Mouse (Mus musculus) midbrain, embryonic 11.5 days (tissue): ENCODE results near the gene Gm47289. TPM values are rescaled to one million over a fixed set of nuclear protein-coding genes. Genes with fewer than 3 reads are reported as not detected.

Source experiments
- polyA plus RNA-seq: library from polyadenylated mRNA; unstranded; fragments of >200 nt; fragmentation: Nextera tagmentation; extraction: Ambion mirVana; gene quantifications from 2 replicates; pipeline ENCODE4 v1.2.1, GENCODE M21; 2014

The Gm47289 gene
- polyA plus RNA-seq, 1 experiment from 2014 or later, result not detected

Other genes with a start within 250 kb of the Gm47289 start
- 4.9 and 5.5 TPM in 2 replicates for gene Ctdspl, start 232.7 kb upstream of the Gm47289 start, polyA plus RNA-seq
- gene Vill, start 106.4 kb upstream of the Gm47289 start, polyA plus RNA-seq, result 7.8 and 8.3 TPM in 2 replicates
- gene Plcd1, start 65.7 kb upstream of the Gm47289 start, polyA plus RNA-seq, result 24.2 and 25.8 TPM in 2 replicates
- gene Dlec1, start 56.7 kb upstream of the Gm47289 start, polyA plus RNA-seq, result 0.51 and 0.65 TPM in 2 replicates
- 1.0 and 1.4 TPM in 2 replicates for gene Acaa1b, start 2.1 kb upstream of the Gm47289 start, polyA plus RNA-seq
- not detected in 2 replicates for gene Slc22a13, start 49.9 kb downstream of the Gm47289 start, polyA plus RNA-seq
- gene Oxsr1, start 163.3 kb downstream of the Gm47289 start, polyA plus RNA-seq, result 15.5 and 16.2 TPM in 2 replicates
- gene Acaa1a, start 180.5 kb downstream of the Gm47289 start, polyA plus RNA-seq, result 52.7 and 61.2 TPM in 2 replicates
- gene Myd88, start 182.2 kb downstream of the Gm47289 start, polyA plus RNA-seq, result 6.3 and 7.6 TPM in 2 replicates
- gene Xylb, start 198.2 kb downstream of the Gm47289 start, polyA plus RNA-seq, result 5.4 and 6.5 TPM in 2 replicates
- gene Slc22a14, start 206.4 kb downstream of the Gm47289 start, polyA plus RNA-seq, result not detected in 2 replicates
- gene Acvr2b, start 243.0 kb downstream of the Gm47289 start, polyA plus RNA-seq, result 70.1 and 95.4 TPM in 2 replicates